Mouse (Mus musculus) embryonic facial prominence, embryonic 12.5 days (tissue): ENCODE measurements around the gene Dock3. TPM values are rescaled to one million over a fixed set of nuclear protein-coding genes. Genes with fewer than 3 reads are reported as not detected.
A peak's percentile ranks its signal among the peaks of the same experiment; 100 is the strongest.

Experiments used
- ATAC-seq: fragments of 200-750 bp; cut with Nextera tagmentation; 2 replicates; pipeline ENCODE4 v1.8.0; 2017; ENCODE audit not compliant: insufficient number of reproducible peaks, insufficient read depth, low FRiP score, low TSS enrichment
- H3K27ac ChIP-seq: fragments of 300-500 bp; sonication (generic); 2 replicates; pipeline ENCODE4 v1.5.1; 2016; ENCODE audit warnings: mild to moderate bottlenecking
- H3K27me3 ChIP-seq: fragments of 300-500 bp; sonication (generic); 2 replicates; pipeline ENCODE4 v1.6.1; 2016; ENCODE audit warnings: mild to moderate bottlenecking, moderate library complexity
- H3K36me3 ChIP-seq: fragments of 300-500 bp; sonication (generic); 2 replicates; pipeline ENCODE4 v1.6.1; 2016; ENCODE audit warnings: mild to moderate bottlenecking
- H3K4me1 ChIP-seq: fragments of 300-500 bp; sonication (generic); 2 replicates; pipeline ENCODE4 v1.6.1; 2016
- H3K4me2 ChIP-seq: fragments of 300-500 bp; sonication (generic); replicated peaks from 2 replicates; pipeline ENCODE4 v1.6.1; 2016; ENCODE audit warnings: mild to moderate bottlenecking, moderate library complexity
- H3K4me3 ChIP-seq: fragments of 300-500 bp; sonication (generic); 2 replicates; pipeline ENCODE4 v1.5.1; 2016; ENCODE audit warnings: mild to moderate bottlenecking
- H3K9ac ChIP-seq: fragments of 300-500 bp; sonication (generic); 2 replicates; pipeline ENCODE4 v1.6.1; 2016; ENCODE audit warnings: mild to moderate bottlenecking, moderate library complexity
- H3K9me3 ChIP-seq: fragments of 300-500 bp; sonication (generic); 2 replicates; pipeline ENCODE4 v1.6.1; 2016; ENCODE audit warnings: mild to moderate bottlenecking, moderate library complexity
- WGBS: fragments of 180-500 bp; shearing (Covaris S2); methylation state at CpG from one replicate; pipeline ENCODE4 v1.1.7; 2016; 5-methylcytosine and 5-hydroxymethylcytosine counted together
- polyA plus RNA-seq: library from polyadenylated mRNA; unstranded; fragments of >200 nt; fragmentation: Nextera tagmentation; extraction: Ambion mirVana; gene quantifications from 2 replicates; pipeline ENCODE4 v1.2.1, GENCODE M21; 2016

The Dock3 gene
- polyA plus RNA-seq, 1 experiment from 2014 or later, result 1.5 TPM

DNA sequence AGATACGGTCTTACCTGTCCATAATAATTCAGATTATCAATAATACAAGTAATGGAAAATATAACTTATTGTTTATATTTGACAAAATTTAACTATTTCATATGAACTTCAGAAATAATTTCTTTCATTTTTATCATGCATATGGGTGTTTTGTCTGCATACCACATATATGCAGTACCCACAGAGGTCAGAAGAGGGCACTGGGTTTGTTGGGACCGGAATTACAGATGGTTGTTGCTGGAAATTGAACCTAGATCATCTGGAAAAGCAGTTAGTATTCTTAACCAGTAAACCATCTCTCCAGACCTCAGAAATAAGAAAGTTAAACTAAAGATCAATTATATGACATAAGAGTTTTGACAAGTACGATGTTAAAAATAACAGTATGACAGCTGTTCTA lies 261.0 kb downstream of the Dock3 start:
- no peak overlapping the region for H3K4me3 ChIP-seq
- H3K4me2 ChIP-seq, result no peak overlapping the region
- H3K9me3 ChIP-seq, result no peaks in the 10 kb centered on the region
- WGBS, result 60% methylated on average over 3 of the region's 3 CpGs
- H3K27me3 ChIP-seq, result no peaks in the 10 kb centered on the region
- H3K27ac ChIP-seq, result no peak overlapping the region
- ATAC-seq, result no peak
- H3K36me3 ChIP-seq, result no peaks in the 10 kb centered on the region
- no peak overlapping the region for H3K9ac ChIP-seq
- no peaks in the 10 kb centered on the region for H3K4me1 ChIP-seq

DNA sequence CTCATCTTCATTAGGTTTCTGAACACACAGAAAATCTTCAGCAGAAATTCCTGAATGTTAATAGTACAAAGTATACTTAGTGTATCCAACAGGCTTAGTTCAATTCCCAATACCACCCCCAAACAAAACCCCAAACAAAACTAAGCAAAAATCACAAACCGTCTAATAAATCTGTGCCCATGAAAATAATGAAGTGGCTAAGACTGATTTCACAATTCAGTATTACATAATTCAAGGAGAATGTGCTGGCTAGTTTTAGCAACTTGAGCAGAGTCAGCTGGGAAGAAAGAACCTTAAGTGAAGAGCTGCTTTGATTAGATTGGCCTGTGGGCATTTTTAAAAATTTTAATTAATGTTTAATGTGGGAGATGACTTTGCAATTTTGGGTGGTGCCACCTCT lies 273.3 kb downstream of the Dock3 start:
- 85% methylated on average over 1 of the region's 1 CpGs for WGBS
- Histone ChIP-seq H3K4me3 (no peak overlapping the region), H3K9me3 (no peaks in the 10 kb centered on the region), H3K27me3 (no peaks in the 10 kb centered on the region), H3K36me3 (no peaks in the 10 kb centered on the region), H3K4me1 (no peaks in the 10 kb centered on the region), H3K4me2 (no peak overlapping the region), H3K9ac (no peak overlapping the region), H3K27ac (no peak overlapping the region)
- ATAC-seq, result no peak

DNA sequence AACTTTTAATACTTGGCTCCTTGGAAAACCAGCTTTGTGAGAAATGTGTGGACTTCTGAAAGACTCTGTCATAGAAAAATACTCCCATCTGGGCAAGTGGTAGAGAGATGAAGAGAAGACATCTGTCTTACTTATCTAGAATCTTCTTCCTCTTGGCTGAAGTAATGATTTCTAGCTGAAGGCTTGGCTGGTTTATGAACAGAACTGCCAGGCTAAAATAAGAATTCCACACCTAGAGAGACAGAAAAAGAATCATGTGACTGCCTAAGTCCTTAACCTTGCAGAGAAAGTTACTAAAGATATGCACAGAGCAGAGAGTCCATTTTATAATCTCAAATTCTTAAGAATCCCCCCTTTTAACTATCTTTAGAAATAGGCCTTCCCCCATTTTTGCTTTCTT lies 276.2 kb downstream of the Dock3 start:
- H3K9me3 ChIP-seq, result no peaks in the 10 kb centered on the region
- no peaks in the 10 kb centered on the region for H3K27me3 ChIP-seq
- no peak overlapping the region for H3K4me3 ChIP-seq
- no peak for ATAC-seq
- H3K9ac ChIP-seq, result no peak overlapping the region
- H3K4me2 ChIP-seq, result no peak overlapping the region
- H3K4me1 ChIP-seq, result no peaks in the 10 kb centered on the region
- H3K27ac ChIP-seq, result no peak overlapping the region
- H3K36me3 ChIP-seq, result no peaks in the 10 kb centered on the region

DNA sequence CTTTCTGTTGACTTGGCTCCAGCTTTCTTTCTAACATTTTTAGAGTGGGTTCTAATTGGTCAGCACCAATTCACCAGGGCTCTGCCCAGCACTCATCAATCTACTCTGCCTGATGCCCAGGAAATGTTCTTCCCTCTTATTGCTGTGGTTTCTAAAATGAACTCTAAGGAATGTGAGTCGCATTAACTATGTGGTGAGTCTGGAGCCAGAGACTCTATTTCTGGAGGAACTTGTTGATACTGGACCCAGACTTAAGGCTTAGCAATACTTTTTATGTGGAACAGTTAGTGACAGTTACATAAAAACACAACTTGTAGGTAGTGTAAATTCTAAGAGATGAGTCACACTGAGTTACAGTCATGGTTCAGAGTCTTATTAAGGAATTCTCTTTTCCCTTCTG lies 296.7 kb downstream of the Dock3 start:
- no peaks in the 10 kb centered on the region for H3K27me3 ChIP-seq
- no peak overlapping the region for H3K27ac ChIP-seq
- no peaks in the 10 kb centered on the region for H3K9me3 ChIP-seq
- H3K4me2 ChIP-seq, result no peak overlapping the region
- 90% methylated on average over 1 of the region's 1 CpGs for WGBS
- no peak for ATAC-seq
- no peak overlapping the region for H3K9ac ChIP-seq
- no peaks in the 10 kb centered on the region for H3K36me3 ChIP-seq
- no peaks in the 10 kb centered on the region for H3K4me1 ChIP-seq
- H3K4me3 ChIP-seq, result no peak overlapping the region

DNA sequence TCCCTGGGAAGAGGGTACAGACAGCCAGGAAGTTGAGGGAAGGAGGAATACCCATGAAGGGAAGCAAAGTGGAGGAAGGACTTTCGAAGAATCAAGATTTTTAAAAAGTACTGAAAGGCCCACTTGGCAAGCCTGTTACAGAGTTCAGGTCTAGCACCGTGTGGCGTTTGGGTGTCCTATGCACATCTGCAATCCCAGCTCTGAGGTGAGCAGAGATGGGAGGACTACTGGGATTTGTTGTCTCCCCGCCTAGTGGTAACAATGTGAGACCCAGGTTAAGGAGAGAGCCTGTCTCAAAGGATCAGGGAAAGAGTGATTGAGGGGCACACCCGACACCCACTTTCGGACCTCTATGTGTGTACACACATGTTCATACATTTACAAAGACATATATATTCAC lies 316.8 kb downstream of the Dock3 start:
- no peak overlapping the region for H3K27ac ChIP-seq
- H3K36me3 ChIP-seq, result no peaks in the 10 kb centered on the region
- no peak for ATAC-seq
- H3K4me1 ChIP-seq, result peaks cover 6% of the 10 kb centered on the region; the same call in 1 of the 2 replicates
- H3K4me2 ChIP-seq, result no peak overlapping the region
- H3K27me3 ChIP-seq, result no peaks in the 10 kb centered on the region
- H3K9ac ChIP-seq, result no peak overlapping the region
- 87% methylated on average over 6 of the region's 6 CpGs for WGBS
- no peak overlapping the region for H3K4me3 ChIP-seq
- H3K9me3 ChIP-seq, result no peaks in the 10 kb centered on the region

DNA sequence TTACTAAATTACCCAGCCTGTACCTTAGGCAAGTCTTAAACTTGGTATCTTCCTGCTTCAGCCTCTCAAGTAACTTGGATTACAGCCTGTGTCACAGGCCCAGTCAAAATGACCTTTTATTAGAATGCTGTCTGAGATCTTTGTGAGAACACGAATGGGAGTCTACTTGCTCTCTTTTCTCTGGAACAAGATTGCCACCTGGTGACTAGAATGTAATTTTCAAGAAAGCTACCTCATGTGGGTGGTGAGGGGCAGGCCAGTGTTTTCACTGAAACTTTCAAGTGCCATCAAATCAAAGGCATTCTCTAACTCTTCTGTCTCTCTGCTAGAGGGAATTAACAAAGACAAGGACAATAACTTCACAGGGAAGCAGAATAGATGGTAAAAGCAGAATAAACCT lies 317.9 kb downstream of the Dock3 start:
- H3K4me2 ChIP-seq, result no peak overlapping the region
- no peaks in the 10 kb centered on the region for H3K36me3 ChIP-seq
- ATAC-seq, result no peak
- H3K4me1 ChIP-seq, result peaks cover 10% of the 10 kb centered on the region
- no peak overlapping the region for H3K27ac ChIP-seq
- H3K9ac ChIP-seq, result no peak overlapping the region
- H3K27me3 ChIP-seq, result no peaks in the 10 kb centered on the region
- H3K4me3 ChIP-seq, result no peak overlapping the region
- WGBS, result 9% methylated on average over 1 of the region's 1 CpGs
- no peaks in the 10 kb centered on the region for H3K9me3 ChIP-seq

DNA sequence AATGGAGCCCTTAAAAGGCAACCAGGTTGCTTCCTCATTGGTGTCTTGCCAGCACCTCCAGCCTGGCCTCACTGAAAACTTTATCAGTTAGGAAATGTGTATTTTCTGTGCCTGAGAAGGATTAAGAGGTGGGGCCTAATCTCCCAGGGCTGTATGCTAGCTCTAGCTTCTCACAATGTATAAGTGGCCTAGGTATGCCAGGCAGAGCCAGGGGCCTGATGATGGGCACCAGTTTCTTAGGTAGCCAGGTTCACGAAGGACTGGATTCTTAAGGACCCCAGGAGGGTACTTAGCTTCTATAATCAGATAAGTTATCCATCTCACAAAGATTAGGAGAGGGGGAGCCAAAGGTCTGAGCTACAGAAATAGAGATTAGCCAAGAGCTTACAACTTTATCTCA lies 320.1 kb downstream of the Dock3 start:
- Histone ChIP-seq H3K36me3 (no peaks in the 10 kb centered on the region), H3K9me3 (no peaks in the 10 kb centered on the region), H3K27ac (no peak overlapping the region), H3K4me1 (peaks cover 12% of the 10 kb centered on the region), H3K9ac (no peak overlapping the region), H3K27me3 (no peaks in the 10 kb centered on the region), H3K4me3 (no peak overlapping the region), H3K4me2 (no peak overlapping the region)
- 68% methylated on average over 1 of the region's 1 CpGs for WGBS
- ATAC-seq, result no peak

DNA sequence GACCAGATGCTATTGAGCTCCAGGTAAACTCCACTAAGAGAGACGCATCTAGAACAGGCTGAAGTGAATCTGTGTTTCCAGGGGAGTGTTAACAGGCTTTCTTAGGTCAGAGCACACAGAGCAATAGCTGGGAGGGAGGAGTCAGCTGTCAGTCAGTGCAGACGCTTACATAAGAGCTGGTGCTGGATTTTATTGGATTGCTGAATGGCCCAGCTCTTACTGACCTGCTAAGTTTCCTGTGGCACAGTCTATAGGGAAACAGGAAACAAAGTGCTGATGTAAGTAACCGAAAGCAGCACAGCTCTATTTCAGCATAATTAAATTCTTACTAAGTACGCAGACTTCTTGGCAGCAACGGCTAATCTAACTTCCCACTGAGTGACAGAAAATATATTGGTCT lies 323.0 kb downstream of the Dock3 start:
- Histone ChIP-seq H3K9me3 (no peaks in the 10 kb centered on the region), H3K4me1 (peaks cover 12% of the 10 kb centered on the region), H3K9ac (peak overlapping the region; percentile 3; the same call in 1 of the 2 replicates), H3K36me3 (no peaks in the 10 kb centered on the region), H3K4me3 (no peak overlapping the region), H3K27me3 (no peaks in the 10 kb centered on the region), H3K4me2 (no peak overlapping the region), H3K27ac (no peak overlapping the region)
- WGBS, result 36% methylated on average over 5 of the region's 5 CpGs
- no peak for ATAC-seq

DNA sequence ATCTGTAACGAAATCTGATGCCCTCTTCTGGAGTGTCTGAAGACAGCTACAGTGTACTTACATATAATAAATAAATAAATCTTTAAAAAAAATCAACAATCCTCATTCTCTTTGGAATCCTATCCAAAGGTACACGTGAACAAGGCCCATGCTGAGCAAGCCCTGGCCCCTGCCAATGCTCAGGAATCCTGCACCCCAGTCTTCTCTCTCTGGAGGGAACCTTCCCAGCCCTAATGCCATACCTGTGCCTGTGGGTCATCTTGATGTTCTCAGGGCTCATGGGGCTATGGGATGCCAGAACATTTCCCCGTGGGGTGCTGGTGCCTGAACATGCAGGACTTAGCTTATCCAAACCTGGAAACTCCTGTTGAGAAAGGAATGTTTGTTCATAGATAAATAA lies 323.5 kb downstream of the Dock3 start:
- no peaks in the 10 kb centered on the region for H3K9me3 ChIP-seq
- H3K4me1 ChIP-seq, result peaks cover 12% of the 10 kb centered on the region
- no peak overlapping the region for H3K9ac ChIP-seq
- no peak overlapping the region for H3K4me2 ChIP-seq
- no peak overlapping the region for H3K4me3 ChIP-seq
- H3K27me3 ChIP-seq, result no peaks in the 10 kb centered on the region
- no peak for ATAC-seq
- no peak overlapping the region for H3K27ac ChIP-seq
- H3K36me3 ChIP-seq, result no peaks in the 10 kb centered on the region
- 81% methylated on average over 3 of the region's 3 CpGs for WGBS

DNA sequence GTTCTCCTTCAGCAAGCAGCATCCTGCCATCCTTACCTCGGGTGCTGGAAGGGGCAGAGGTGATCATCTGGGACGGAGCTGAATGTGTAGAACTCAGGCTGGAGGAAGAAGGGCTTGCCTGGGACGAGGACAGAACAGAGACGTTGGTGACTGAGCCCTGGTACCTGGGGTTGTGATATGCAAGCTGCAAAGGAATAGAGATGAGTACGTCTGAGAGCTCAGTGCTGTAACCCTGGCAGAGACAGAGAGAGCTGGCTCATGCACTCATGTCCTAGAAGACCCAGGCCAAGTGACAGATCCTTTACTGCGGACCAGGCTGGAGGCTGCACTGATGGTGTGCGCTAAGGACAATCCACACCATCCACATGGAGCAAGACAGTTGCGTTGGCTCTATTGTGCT lies 325.1 kb downstream of the Dock3 start:
- H3K9ac ChIP-seq, result no peak overlapping the region
- 87% methylated on average over 8 of the region's 8 CpGs for WGBS
- H3K36me3 ChIP-seq, result no peaks in the 10 kb centered on the region
- H3K4me2 ChIP-seq, result no peak overlapping the region
- H3K4me1 ChIP-seq, result peaks cover 12% of the 10 kb centered on the region
- H3K27ac ChIP-seq, result no peak overlapping the region
- no peaks in the 10 kb centered on the region for H3K9me3 ChIP-seq
- no peak for ATAC-seq
- H3K4me3 ChIP-seq, result no peak overlapping the region
- H3K27me3 ChIP-seq, result no peaks in the 10 kb centered on the region

DNA sequence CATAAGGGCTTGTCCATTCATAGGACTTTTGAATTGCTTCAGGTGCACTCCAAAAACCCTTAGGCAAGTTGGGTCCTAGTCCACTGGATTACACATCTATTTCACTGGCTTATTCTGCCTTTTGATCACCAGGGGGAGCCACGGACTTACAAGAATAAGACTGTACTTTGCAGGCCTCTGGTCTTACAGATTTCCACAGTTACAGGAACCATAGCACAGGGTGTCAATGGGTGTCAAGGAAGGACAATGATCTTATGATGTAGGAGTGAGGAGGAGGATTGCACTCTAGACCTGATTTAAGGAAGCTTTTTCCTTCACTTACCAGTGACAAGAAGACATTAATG lies 327.9 kb downstream of the Dock3 start:
- no peaks in the 10 kb centered on the region for H3K36me3 ChIP-seq
- H3K9ac ChIP-seq, result no peak overlapping the region
- no peaks in the 10 kb centered on the region for H3K27me3 ChIP-seq
- no peak overlapping the region for H3K4me2 ChIP-seq
- no peak for ATAC-seq
- no peak overlapping the region for H3K4me3 ChIP-seq
- no peak overlapping the region for H3K27ac ChIP-seq
- WGBS, result 15% methylated on average over 1 of the region's 1 CpGs
- H3K4me1 ChIP-seq, result peaks cover 2% of the 10 kb centered on the region
- H3K9me3 ChIP-seq, result no peaks in the 10 kb centered on the region

DNA sequence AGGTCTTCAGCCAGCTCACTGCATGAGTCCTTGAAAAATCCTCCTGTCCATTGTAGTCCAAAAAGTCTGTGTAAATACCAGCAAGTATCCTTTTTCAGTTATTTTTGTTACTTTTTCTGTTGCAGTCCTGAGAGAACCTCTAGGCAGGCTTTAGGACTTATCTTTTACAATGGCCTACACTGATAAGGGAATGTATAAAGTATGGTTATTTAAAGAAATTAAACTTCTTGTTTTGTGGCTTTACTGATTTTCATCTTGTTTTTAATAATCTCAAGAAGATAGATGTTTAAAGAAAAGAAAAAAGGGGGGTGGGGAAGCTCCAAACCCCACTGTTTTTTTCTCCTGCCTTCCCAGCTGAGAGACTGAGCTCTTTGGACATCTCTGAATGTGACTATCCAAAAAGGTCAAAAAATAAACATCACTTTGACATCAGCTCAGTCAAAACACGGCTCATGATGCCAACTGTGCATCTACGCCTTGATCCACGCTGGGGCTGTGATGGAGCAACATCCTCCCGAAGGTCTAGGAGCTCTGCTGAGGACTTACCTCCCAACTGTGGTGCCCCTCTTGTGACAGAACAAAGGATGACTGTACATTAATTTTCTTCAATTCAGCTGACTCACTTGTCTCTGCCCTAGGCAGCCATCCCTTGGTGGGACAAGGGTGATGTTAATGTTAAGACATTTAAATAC lies 328.5 kb downstream of the Dock3 start:
- Histone ChIP-seq H3K4me1 (no peaks in the 10 kb centered on the region), H3K9me3 (no peaks in the 10 kb centered on the region), H3K4me2 (no peak overlapping the region), H3K36me3 (no peaks in the 10 kb centered on the region), H3K27ac (no peak overlapping the region), H3K4me3 (no peak overlapping the region), H3K27me3 (no peaks in the 10 kb centered on the region), H3K9ac (no peak overlapping the region)
- whole genome bisulfite sequencing, result 68% methylated on average over 4 of the region's 4 CpGs
- no peak for ATAC-seq

DNA sequence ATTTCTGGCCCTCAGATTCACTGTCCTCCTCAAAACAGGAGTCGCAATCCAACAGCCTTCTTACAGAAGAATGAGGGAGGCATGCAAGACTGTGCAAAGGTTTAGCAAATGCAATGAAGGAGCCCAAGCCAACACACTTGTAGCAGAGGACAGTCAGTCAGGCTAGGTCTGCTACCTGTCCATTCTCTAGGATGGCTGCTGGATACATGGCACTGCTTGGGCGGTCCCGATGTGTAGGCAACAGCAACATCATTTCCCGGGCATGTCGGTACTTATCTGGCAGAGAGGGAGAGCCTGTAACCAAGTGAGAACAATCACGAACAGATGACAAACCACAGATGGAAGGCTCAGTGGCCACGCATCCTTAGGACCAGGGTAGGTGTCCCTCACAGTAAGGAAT lies 330.1 kb downstream of the Dock3 start:
- Histone ChIP-seq H3K9me3 (no peaks in the 10 kb centered on the region), H3K9ac (no peak overlapping the region), H3K27me3 (no peaks in the 10 kb centered on the region), H3K4me3 (no peak overlapping the region), H3K4me1 (no peaks in the 10 kb centered on the region), H3K4me2 (no peak overlapping the region), H3K36me3 (no peaks in the 10 kb centered on the region), H3K27ac (no peak overlapping the region)
- WGBS, result 88% methylated on average over 7 of the region's 7 CpGs
- ATAC-seq, result no peak
